Mouse (Mus musculus) heart, postnatal 0 days (tissue): ENCODE measurements around the gene Lefty1.

Source experiments
- CTCF ChIP-seq: IDR thresholded peaks from 2 replicates; pipeline ENCODE4 v1.5.1; 2016; ENCODE audit warnings: antibody characterized with exemption, control low read depth, low read depth
- EP300 ChIP-seq: IDR thresholded peaks from 2 replicates; pipeline ENCODE4 v1.6.1; 2016; ENCODE audit warnings: antibody characterized with exemption, low read depth

DNA sequence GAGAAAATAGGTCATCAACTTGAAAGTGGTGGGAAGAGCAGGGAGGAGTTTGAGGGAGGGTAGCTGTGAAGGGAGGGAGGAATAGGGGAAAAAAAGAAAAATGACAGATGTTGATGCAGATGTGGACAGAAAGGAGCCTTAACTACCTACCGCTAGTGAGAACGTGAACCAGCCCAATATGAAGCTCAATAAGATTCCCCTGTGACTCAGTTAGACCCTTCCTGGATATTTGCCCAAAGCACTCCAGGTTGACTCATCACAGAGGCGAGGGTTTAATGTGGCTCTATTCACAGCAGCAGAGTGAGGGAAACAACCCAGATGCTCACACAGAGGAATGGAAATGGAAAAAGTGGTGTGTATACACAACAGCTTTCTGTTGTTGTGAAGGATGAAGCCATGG is 3.7 kb upstream of the Lefty1 start:
- TF ChIP-seq EP300 = no peak
- no peak for TF ChIP-seq CTCF
